Mouse (Mus musculus): ENCODE measurements at regions not wholly inside any gene's neighbourhood (a gene's known extent, or its start where the extent isn't known, plus 50 kb on each side); places are given as distances from the start of the nearest gene placed in this dataset.
"Not testable (repeated sequence)": the region's sequence is repeated elsewhere in the genome, so short reads cannot be mapped to it uniquely, and the experiment has no call there.

DNA sequence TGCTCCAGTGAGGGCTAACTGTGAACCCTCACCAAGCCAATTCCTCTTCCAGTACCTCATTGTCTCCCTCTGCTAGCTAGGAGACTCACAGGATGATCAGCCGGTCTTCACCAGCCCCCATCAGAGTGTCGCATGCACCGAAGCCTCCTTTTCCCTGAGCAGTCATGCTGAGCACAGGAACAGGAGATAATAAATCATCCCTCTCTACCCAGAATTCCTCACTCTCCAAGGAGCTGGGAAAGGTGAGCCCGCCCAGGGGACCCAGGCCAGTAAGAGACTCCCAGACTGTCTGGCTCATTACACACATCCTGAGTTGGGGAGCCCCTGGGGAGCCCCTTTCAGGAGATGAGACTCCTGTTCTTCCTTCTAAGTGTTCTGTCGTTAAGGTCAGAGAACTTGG, 171.7 kb downstream of the Cartpt start:
- DNase-seq = peak; percentile 39 to 53

- DNase-seq = no peak
Measured at GRCm38 (mm10) chr13:99724245-99724644, 176.6 kb downstream of the Cartpt start.

DNA sequence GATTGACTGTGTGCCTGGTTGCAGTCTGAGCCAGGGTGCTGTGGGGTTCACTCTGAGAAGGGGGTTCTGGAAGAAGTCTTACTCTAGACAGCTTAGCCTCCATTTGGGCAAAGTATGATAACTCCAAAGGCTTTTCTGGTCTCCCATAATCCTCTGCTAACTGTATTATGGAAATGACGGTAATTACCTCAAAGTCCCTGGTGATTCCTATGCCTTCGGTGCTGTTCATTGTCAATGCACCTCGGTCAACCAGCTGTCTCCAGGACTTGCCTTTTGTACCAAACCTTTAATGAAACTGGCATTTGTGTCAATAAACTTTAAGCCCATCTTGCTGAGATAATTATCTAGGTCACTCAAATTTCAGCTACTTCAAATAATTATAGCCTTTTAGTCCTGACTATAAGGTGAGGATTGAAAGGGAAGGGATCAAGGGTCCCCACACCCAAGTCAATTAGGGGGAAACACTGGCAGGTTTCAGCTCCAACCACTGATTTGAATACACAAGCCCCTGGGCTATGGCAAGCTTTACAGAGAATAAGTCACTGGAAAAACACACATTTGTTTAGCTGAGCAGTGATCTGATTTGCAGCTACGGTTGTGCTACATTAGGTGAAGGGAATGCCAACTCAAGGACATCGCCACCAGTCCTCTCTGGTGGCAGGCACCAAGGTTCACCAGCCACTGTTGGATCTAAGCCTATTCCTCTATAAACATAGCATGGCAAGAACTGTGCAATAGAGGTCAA, 177.5 kb downstream of the Cartpt start:
- peak in 1 of 2 experiments; percentile 15 for DNase-seq

DNA sequence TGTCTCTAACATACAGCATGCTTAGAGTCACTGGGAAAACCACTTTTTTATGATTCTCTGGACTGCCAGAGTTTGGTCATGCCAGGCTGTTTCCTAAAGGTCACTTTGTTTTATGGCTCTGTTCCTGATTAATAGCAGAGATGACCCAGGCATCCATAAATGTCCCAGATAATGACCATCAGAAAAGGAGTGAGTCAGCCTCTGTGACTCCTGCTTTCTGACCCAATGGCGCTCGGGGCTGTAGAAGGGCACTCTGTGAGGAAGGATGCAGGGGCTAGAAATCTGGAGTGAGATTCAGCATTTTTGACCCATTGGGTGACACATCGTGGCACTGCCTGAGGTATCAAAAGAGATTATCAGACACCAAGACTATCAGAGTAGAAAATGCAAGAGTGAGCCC, 180.3 kb downstream of the Cartpt start:
- no peak for DNase-seq

GRCm38 (mm10) chr13:99696559-99696890, 180.2 kb upstream of the Map1b start:
- peak in 1 of 2 experiments; percentile 12 for DNase-seq

- DNase-seq = no peak
Measured at GRCm38 (mm10) chr13:99695874-99696558, 179.7 kb upstream of the Map1b start.

DNA sequence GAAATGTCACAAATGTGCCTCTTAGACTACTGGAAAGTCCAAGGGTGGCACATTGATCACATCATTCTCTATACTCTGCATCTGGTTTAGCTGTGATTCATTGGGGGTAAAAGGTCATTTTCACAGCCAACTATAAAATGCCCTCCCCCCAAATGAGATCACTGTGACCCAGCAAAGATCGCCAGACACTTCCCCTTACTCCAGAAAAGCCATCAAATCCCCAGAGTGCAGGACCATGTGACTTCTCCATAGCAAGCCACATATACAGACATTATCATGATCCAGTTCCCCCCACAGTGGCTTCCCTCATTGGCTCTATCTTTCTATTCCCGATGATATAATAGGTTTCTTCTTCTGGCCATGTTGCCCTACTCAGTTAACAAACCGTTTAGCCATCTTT, 163.6 kb upstream of the Map1b start:
- DNase-seq = no peak

- no peak for DNase-seq
Measured at GRCm38 (mm10) chr13:99679430-99679829, 163.1 kb upstream of the Map1b start.

DNA sequence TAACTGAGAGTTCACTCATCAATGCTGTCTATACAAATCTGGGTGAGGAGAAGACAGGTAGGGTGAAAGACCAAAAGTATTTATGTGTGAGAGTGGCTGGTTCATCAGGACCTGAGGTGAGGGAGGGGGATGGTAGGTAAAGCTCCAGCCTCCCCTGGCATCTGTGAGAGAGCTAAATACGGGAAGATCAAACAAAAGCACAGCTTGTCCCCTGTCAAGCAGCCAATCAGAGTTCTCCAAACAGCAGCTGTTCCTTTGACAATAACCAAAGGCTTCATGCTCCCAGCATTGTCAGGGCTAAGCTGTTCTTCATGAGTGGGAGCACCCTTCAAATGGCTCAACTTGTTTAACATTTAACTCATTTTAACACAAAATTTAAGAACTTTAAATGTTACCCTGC, 160.1 kb upstream of the Map1b start:
- DNase-seq = no peak

GRCm38 (mm10) chr13:99675951-99676350, 159.6 kb upstream of the Map1b start:
- DNase-seq = no peak

DNA sequence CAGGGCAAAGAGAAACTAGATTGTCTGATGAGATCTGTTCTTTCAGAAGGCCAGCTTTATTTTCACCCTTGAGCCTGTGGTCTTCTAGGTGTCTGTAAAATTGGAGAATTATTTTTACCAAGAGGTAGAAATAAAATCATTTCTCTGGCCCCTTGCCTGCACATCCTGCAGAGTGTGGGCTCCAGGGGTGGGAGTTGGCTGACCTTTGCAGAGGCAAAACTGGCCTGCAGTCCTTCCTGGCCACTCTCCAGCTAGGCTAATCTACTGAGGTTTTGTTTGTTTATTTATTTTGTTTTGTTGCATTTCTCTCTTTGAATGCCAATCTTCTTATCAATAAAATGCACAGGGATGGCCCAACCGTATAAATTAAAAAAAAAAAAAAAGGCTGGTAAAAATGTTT, 156.4 kb upstream of the Map1b start:
- DNase-seq = peak in 1 of 2 experiments; percentile 8

- DNase-seq = no peak
Measured at GRCm38 (mm10) chr13:99671747-99672146, 155.4 kb upstream of the Map1b start.

GRCm38 (mm10) chr13:99669987-99670534, 153.7 kb upstream of the Map1b start:
- DNase-seq = no peak

- no peak for DNase-seq
Measured at GRCm38 (mm10) chr13:99668613-99669012, 152.3 kb upstream of the Map1b start.

DNA sequence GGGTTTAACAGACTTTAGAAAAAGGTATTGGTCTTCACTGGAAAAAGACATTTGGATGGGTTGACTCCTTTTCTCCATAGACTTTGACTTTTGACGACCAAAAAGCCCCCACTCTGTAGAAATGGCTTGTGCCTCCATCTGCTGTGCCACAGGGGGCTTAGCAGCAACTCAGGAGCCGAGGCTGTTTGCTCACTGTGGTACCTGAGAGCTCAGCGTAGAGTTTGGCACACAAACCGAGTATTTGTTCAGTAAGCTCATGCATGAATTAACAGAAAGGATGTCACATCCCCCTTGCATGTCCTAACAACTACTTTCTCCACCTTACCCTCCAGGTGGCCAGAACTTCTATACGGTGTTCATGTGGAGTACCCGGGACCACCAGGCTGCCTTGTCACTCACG, 149.7 kb upstream of the Map1b start:
- DNase-seq = no peak

DNA sequence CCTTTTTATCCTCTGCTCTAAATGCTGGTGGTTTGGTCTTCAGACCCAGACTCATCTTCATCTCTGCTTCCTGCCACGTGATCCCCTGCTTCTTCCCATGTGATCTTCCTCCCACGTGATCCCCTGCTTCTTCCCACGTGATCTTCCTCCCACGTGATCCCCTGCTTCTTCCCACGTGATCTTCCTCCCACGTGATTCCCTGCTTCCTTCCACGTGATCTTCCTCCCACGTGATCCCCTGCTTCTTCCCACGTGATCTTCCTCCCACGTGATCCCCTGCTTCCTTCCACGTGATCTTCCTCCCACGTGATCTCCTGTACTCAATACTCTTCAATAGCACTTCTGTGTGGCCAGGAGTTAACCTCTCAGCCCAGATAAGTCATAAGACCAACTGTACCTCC, 147.1 kb upstream of the Map1b start:
- DNase-seq = not testable (repeated sequence)

GRCm38 (mm10) chr13:99647661-99648204, 131.4 kb upstream of the Map1b start:
- no peak for DNase-seq

- no peak for DNase-seq
Measured at GRCm38 (mm10) chr13:99644771-99645170, 128.4 kb upstream of the Map1b start.

GRCm38 (mm10) chr13:99642811-99643210, 126.5 kb upstream of the Map1b start:
- no peak for DNase-seq

- peak; percentile 13 to 15 for DNase-seq
Measured at GRCm38 (mm10) chr13:99642301-99642700, 126.0 kb upstream of the Map1b start.

- no peak for DNase-seq
Measured at GRCm38 (mm10) chr13:99641386-99642165, 125.2 kb upstream of the Map1b start.

DNA sequence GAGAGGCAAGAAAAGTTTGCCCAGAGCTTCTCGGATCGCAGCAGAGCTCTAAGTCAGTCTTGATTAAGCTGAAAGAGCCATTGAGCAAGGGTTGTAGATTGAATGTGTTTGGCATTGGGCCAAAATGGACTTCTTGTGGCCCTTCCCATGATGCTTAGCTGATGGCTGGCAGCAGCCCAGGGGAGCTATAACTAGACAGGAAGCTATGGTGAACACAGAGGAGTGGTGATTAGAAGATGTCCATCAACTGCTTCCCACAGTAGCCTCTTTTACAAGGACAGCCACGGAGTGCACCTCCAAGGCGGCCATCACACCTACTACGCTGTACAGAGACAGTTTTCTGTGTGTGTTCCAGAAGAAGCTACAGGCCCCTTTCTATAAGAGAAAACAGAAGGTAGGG, 116.4 kb upstream of the Map1b start:
- peak in 1 of 2 experiments; percentile 18 for DNase-seq

DNA sequence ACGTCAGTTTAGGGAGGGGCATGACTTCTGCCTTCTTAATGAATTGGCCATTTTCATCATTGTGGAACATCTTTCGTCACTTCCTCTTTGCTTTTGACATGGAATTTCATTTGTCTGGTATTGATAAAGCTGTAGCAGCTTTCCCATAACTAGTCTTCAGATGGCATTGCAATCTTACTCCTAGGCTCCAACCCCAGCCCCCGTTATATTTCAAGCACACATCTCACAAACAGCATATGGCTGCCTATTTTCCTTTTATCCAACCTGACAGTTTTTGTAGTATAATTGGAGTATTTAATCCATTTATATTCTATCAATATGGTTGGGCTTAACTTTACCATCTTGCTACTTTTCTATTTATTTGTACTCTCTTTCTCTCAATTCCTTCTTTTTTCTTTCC, 114.5 kb upstream of the Map1b start:
- DNase-seq = no peak
